Mouse (Mus musculus) limb, embryonic 14.5 days (tissue): ENCODE results near the gene Teddm3. TPM values are rescaled to one million over a fixed set of nuclear protein-coding genes. Genes with fewer than 3 reads are reported as not detected.
"Not testable (repeated sequence)": the region's sequence is repeated elsewhere in the genome, so short reads cannot be mapped to it uniquely, and the experiment has no call there.

Source experiments
- ATAC-seq: fragments of 200-750 bp; cut with Nextera tagmentation; 2 replicates; pipeline ENCODE4 v1.8.0; 2017; ENCODE audit warnings: low read depth, moderate number of reproducible peaks, moderate TSS enrichment; ENCODE audit not compliant: low FRiP score
- DNase-seq: peaks from one replicate; pipeline ENCODE4 v3.0.0-alpha.2; 2015; ENCODE audit warnings: low spot score
- H3K27ac ChIP-seq: fragments of 300-500 bp; sonication (generic); replicated peaks from 2 replicates; pipeline ENCODE4 v1.5.1; 2014; ENCODE audit warnings: low read depth, mild to moderate bottlenecking, low read length, moderate library complexity, mixed read lengths
- H3K27me3 ChIP-seq: fragments of 300-500 bp; sonication (generic); 2 replicates; pipeline ENCODE4 v1.6.1; 2014; ENCODE audit warnings: low read length, mixed read lengths; ENCODE audit not compliant: control insufficient read depth, insufficient read depth
- H3K36me3 ChIP-seq: fragments of 300-500 bp; sonication (generic); 2 replicates; pipeline ENCODE4 v1.6.1; 2014; ENCODE audit warnings: mild to moderate bottlenecking, low read length, moderate library complexity, mixed read lengths; ENCODE audit not compliant: control insufficient read depth, insufficient read depth
- H3K4me1 ChIP-seq: fragments of 300-500 bp; sonication (generic); 2 replicates; pipeline ENCODE4 v1.6.1; 2014; ENCODE audit warnings: antibody characterized with exemption, low read length, mixed read lengths; ENCODE audit not compliant: control insufficient read depth, insufficient read depth
- H3K4me2 ChIP-seq: fragments of 300-500 bp; sonication (generic); replicated peaks from 2 replicates; pipeline ENCODE4 v1.6.1; 2014; ENCODE audit warnings: low read depth, mild to moderate bottlenecking, low read length, moderate library complexity; ENCODE audit not compliant: severe bottlenecking
- H3K4me3 ChIP-seq: fragments of 300-500 bp; sonication (generic); replicated peaks from 2 replicates; pipeline ENCODE4 v1.5.1; 2014; ENCODE audit warnings: low read length
- H3K9ac ChIP-seq: fragments of 300-500 bp; sonication (generic); 2 replicates; pipeline ENCODE4 v1.6.1; 2014; ENCODE audit warnings: mild to moderate bottlenecking, low read depth, low read length, moderate library complexity; ENCODE audit not compliant: severe bottlenecking
- H3K9me3 ChIP-seq: fragments of 300-500 bp; sonication (generic); 2 replicates; pipeline ENCODE4 v1.6.1; 2016; ENCODE audit warnings: low read length; ENCODE audit not compliant: control insufficient read depth
- POLR2A ChIP-seq: fragments of 200-500 bp; IDR thresholded peaks from 2 replicates; pipeline ENCODE4 v1.8.0; 2012; ENCODE audit warnings: inconsistent platforms, mild to moderate bottlenecking, moderate library complexity, borderline replicate concordance; ENCODE audit not compliant: insufficient read depth, insufficient read length; ENCODE audit errors: extremely low read depth
- whole genome bisulfite sequencing: fragments of 180-500 bp; shearing (Covaris S2); extraction: QIAGEN DNeasy Blood & Tissue Kit; methylation state at CpG from one replicate; pipeline ENCODE4 v1.1.7; 2014; 5-methylcytosine and 5-hydroxymethylcytosine counted together
- polyA plus RNA-seq, 2 experiments: library from polyadenylated mRNA; depleted of rRNA in 1 of 2; stranded (reverse) in 1 of 2; unstranded in 1 of 2; fragments of >200 nt; fragmentation: Nextera tagmentation in 1 of 2; extraction: Ambion mirVana in 1 of 2; gene quantifications; 2 replicates each; pipeline versions ENCODE4 v1.2.1 to v1.2.3; 2012 to 2014

Gene Teddm3
- polyA plus RNA-seq, 2 experiments, result 0.28 to 2.1 TPM

DNA sequence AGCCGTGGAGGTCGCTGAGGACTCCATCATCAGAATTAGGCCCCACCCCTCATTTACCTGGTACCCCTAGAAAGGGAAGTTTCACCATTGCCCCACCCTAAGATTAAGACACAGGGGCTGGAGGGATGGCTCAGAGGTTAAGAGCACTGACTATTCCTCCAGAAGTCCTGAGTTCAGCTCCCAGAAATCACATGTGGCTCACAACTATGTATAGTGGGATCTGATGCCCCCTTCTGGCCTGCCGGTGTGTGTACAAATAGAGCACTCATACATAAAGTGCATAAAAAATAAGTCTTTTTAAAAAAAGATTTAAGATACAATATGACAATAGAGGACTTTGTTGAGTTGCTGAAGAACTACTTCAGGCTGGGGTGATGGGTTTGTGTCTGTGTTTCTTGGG lies 34.5 kb upstream of the Teddm3 start:
- no peak for TF ChIP-seq POLR2A
- Histone ChIP-seq H3K4me3 (no peak overlapping the region), H3K4me2 (no peak overlapping the region), H3K27me3 (no peaks in the 10 kb centered on the region), H3K36me3 (no peaks in the 10 kb centered on the region), H3K9ac (no peak overlapping the region), H3K4me1 (peaks cover 8% of the 10 kb centered on the region), H3K9me3 (no peaks in the 10 kb centered on the region), H3K27ac (no peak overlapping the region)
- 84% methylated on average over 3 of the region's 3 CpGs for WGBS
- ATAC-seq (no peak), DNase-seq (no peak)

DNA sequence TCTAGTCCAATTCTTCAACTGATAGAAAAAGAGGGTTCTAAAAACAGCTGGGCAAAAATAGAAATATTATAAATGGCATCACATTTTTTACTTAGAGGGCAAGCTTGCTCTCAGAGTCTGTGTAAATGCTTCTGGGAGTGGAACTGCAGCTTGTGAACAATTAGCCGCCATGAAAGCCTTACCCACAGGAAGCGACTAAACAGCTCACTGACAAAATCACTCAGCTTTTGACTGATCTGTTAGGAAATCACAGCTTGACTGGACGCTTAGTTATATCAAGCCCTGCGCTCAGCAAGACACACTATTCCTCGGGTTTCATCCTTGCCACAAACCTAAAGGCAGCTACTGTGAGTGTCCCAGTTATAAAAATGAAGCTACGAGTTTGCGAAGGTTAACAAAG lies 33.8 kb upstream of the Teddm3 start:
- no peak overlapping the region for H3K27ac ChIP-seq
- H3K4me3 ChIP-seq, result no peak overlapping the region
- H3K36me3 ChIP-seq, result no peaks in the 10 kb centered on the region
- H3K9me3 ChIP-seq, result no peaks in the 10 kb centered on the region
- H3K4me2 ChIP-seq, result no peak overlapping the region
- ATAC-seq (no peak), DNase-seq (no peak)
- H3K9ac ChIP-seq, result no peak overlapping the region
- TF ChIP-seq POLR2A, result no peak
- H3K27me3 ChIP-seq, result no peaks in the 10 kb centered on the region
- WGBS, result 37% methylated on average over 7 of the region's 7 CpGs
- peaks cover 8% of the 10 kb centered on the region for H3K4me1 ChIP-seq

DNA sequence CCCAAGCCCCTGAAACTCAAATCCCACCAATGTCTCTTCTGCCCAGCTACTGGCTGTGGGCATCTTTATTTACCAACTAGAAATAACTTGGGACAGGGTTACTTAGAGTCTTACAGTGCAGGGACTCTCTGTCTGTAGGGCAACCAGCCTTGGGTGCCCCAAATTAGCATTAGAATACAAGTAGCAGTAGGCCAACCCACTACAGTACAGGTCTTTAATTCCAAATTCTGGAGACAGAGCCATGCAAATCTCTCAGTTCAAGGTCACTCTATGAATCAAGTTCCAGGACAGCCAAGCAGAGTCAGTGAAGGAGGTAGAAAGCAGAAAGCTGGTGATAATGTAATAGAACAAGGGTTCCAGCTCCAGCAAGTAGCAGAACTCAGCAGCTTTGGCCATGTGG lies 30.9 kb upstream of the Teddm3 start:
- H3K27me3 ChIP-seq, result no peaks in the 10 kb centered on the region
- H3K36me3 ChIP-seq, result no peaks in the 10 kb centered on the region
- H3K9ac ChIP-seq, result no peak overlapping the region
- no peak overlapping the region for H3K27ac ChIP-seq
- ATAC-seq, result no peak
- DNase-seq, result no peak
- H3K4me1 ChIP-seq, result peaks cover 3% of the 10 kb centered on the region; the same call in 1 of the 2 replicates
- H3K4me3 ChIP-seq, result no peak overlapping the region
- TF ChIP-seq POLR2A, result no peak
- no peaks in the 10 kb centered on the region for H3K9me3 ChIP-seq
- H3K4me2 ChIP-seq, result no peak overlapping the region

- Histone ChIP-seq H3K4me3 (no peak overlapping the region), H3K4me1 (peaks cover 3% of the 10 kb centered on the region; the same call in 1 of the 2 replicates), H3K27me3 (no peaks in the 10 kb centered on the region), H3K36me3 (no peaks in the 10 kb centered on the region), H3K4me2 (no peak overlapping the region), H3K9me3 (no peaks in the 10 kb centered on the region), H3K27ac (no peak overlapping the region), H3K9ac (no peak overlapping the region)
- 80% methylated on average over 1 of the region's 1 CpGs for WGBS
- TF ChIP-seq POLR2A, result no peak
- ATAC-seq (no peak), DNase-seq (no peak)
Measured at GRCm38 (mm10) chr16:21182108-21182507, 28.3 kb upstream of the Teddm3 start.

DNA sequence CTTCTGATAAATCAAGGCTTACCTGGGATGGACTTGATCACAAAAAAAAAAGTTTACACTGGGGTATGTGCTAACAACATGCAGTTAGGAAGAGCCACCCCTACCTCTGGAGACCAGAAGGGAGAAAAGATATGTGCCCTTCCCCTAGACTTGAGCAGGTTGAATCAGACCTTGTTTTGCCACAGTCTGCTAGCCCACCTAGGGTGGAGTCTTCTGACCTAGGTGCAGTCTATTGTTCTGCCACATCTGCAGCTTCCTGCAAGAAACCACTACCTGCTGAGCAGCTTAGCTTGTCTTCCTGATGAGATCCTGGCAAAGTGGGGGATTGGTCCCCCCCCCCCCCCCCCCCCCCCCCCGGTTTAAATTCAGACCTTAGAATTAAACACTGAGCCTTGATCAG lies 21.4 kb upstream of the Teddm3 start:
- Histone ChIP-seq H3K4me3 (no peak overlapping the region), H3K4me1 (no peaks in the 10 kb centered on the region), H3K4me2 (no peak overlapping the region), H3K9ac (no peak overlapping the region), H3K36me3 (no peaks in the 10 kb centered on the region), H3K9me3 (no peaks in the 10 kb centered on the region), H3K27ac (no peak overlapping the region), H3K27me3 (no peaks in the 10 kb centered on the region)
- WGBS, result no CpG with 5 or more reads among the region's 1 CpGs
- DNase-seq (no peak), ATAC-seq (no peak)
- TF ChIP-seq POLR2A, result no peak

GRCm38 (mm10) chr16:21168730-21169129 lies 14.9 kb upstream of the Teddm3 start:
- Histone ChIP-seq H3K36me3 (no peaks in the 10 kb centered on the region), H3K9ac (no peak overlapping the region), H3K27ac (no peak overlapping the region), H3K9me3 (no peaks in the 10 kb centered on the region), H3K27me3 (no peaks in the 10 kb centered on the region), H3K4me3 (no peak overlapping the region), H3K4me2 (no peak overlapping the region), H3K4me1 (no peaks in the 10 kb centered on the region)
- TF ChIP-seq POLR2A, result no peak
- no peak for DNase-seq
- WGBS, result 84% methylated on average over 13 of the region's 13 CpGs
- ATAC-seq, result no peak

DNA sequence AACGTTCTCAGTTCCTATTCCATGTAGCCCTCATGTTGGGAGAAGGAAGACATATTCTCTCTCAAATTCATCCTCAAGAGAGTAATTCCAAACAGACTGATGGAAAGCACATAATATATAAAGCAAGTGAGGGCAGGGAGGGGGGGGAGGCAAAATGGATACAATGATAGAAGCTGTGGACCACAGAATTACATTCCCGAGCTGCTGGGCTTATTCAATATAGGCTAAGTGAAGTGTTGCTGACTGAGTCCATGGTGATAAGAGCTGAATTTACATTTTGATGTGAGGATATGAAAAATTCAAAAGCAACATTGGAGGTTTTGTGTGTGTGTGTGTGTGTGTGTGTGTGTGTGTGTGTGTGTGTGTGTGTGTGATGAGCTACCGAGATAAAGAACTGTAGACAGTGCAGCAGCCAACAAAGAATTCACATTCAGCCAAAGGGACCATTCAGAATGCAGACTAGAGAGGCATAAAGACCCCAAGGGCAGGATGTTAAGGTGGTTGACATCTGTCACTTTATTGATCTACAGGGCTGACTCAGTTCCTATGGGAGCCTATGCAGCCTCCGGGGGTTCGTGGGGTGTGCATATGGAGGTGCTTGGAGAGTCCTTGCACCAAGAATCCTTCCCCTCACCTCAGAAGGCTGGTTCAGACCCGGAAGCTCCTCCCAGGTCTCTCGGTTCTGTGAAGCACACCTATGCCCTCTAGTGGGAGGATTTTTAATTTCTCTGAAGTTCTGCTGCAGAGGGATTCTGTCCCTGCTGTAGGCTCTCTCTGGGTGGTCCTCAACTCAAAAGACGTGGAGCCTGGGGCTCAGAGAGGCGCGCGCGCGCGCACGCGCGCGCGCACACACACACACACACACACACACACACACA lies 11.8 kb upstream of the Teddm3 start:
- not testable (repeated sequence) for H3K4me2 ChIP-seq, H3K27me3 ChIP-seq, H3K9me3 ChIP-seq, H3K4me1 ChIP-seq, H3K36me3 ChIP-seq, H3K4me3 ChIP-seq, H3K27ac ChIP-seq, DNase-seq, H3K9ac ChIP-seq
- peak; percentile 67; the same call in 1 of the 2 replicates for ATAC-seq
- WGBS, result 25% methylated on average over 13 of the region's 19 CpGs

- H3K27ac ChIP-seq, H3K4me3 ChIP-seq, H3K4me1 ChIP-seq, DNase-seq, H3K9ac ChIP-seq, H3K4me2 ChIP-seq, H3K27me3 ChIP-seq, ATAC-seq, H3K36me3 ChIP-seq, H3K9me3 ChIP-seq: not testable (repeated sequence)
- 77% methylated on average over 3 of the region's 3 CpGs for WGBS
Measured at GRCm38 (mm10) chr16:21163423-21163822, 9.6 kb upstream of the Teddm3 start.
